ENCODE assay signal across 10 mouse cellular contexts in genomic region chr8:88369221-88369620, GRCm38 (mm10). TPM values are rescaled to one million over a fixed set of nuclear protein-coding genes. Genes with fewer than 3 reads are reported as not detected.
DNase-seq lines count a peak whose midpoint lies in the region; ATAC-seq and TF ChIP-seq lines count a peak whose summit lies in the region.
"Had no signal": no experiment of that assay in that cellular context is flagged by ENCODE, and none has a peak within 500 bp of the region (broad histone marks: within the 10 kb centered on the region; RNA-seq: fewer than 3 reads in every experiment).

No protein-coding gene starts in this region.

- no peak overlapping the region for H3K27ac ChIP-seq in MEL (ENCODE audit: control insufficient read depth, low read depth, low read length)
- no peak overlapping the region for H3K27ac ChIP-seq in hindbrain, embryonic 11.5 days (ENCODE audit: low read depth, low read length)
- H3K27ac ChIP-seq in limb, embryonic 13.5 days: no peak overlapping the region
- H3K27ac ChIP-seq: embryonic facial prominence, embryonic 12.5 days; lung, embryonic 15.5 days had no signal

- peak; percentile 60 to 62 for DNase-seq in cerebellum, postnatal 14 days
- no peak for DNase-seq in cerebellum, adult 11-12 months
- no peak for DNase-seq in MEL (ENCODE audit: low read depth, low spot score)
- peak; percentile 48 for DNase-seq in hindbrain, embryonic 11.5 days (ENCODE audit: low spot score)
- peak; percentile 39 for DNase-seq in neural tube, embryonic 10.5 days (ENCODE audit: extremely low spot score, low spot score)
- no peak for DNase-seq in ovary, postnatal 14 days (ENCODE audit: low spot score)
- DNase-seq in gastrocnemius, postnatal 4 days (ENCODE audit: low spot score in 2 of 2): no peak

- peak in 2 of 3 experiments; percentile 17 to 23; a peak in 3 of 6 replicates for TF ChIP-seq CTCF in MEL (IDR thresholded peaks at IDR 0.05 in 2 of 3, conservative IDR thresholded peaks at IDR 0.05 in 1 of 3; ENCODE audit: control insufficient read depth in 1 of 3, insufficient read depth in 1 of 3, low read depth in 2 of 3, low read length in 3 of 3, poor library complexity in 1 of 3, severe bottlenecking in 1 of 3)

- no peak for ATAC-seq in hindbrain, embryonic 11.5 days (ENCODE audit: low FRiP score)
- 0 out of 2 replicates have a peak, but pooled peaks have one; percentile 54 for ATAC-seq in limb, embryonic 13.5 days (ENCODE audit: low FRiP score, low read depth)

- peak; percentile 2 for TF ChIP-seq RAD21 in MEL (IDR thresholded peaks at IDR 0.05; ENCODE audit: low read depth, low read length)

- H3K4me2 ChIP-seq in hindbrain, embryonic 11.5 days (replicated peaks; ENCODE audit: low read depth, low read length): no peak overlapping the region
- no peak overlapping the region for H3K4me2 ChIP-seq in limb, embryonic 13.5 days (replicated peaks)
- H3K4me2 ChIP-seq: embryonic facial prominence, embryonic 12.5 days; lung, embryonic 15.5 days had no signal

- H3K9ac ChIP-seq in MEL (ENCODE audit: control insufficient read depth, low read depth, low read length, poor library complexity, severe bottlenecking): no peak overlapping the region
- H3K9ac ChIP-seq in hindbrain, embryonic 11.5 days (ENCODE audit: low read depth, low read length): no peak overlapping the region
- no peak overlapping the region for H3K9ac ChIP-seq in limb, embryonic 13.5 days
- H3K9ac ChIP-seq: embryonic facial prominence, embryonic 12.5 days; lung, embryonic 15.5 days had no signal

- no peak overlapping the region for H3K4me3 ChIP-seq in MEL (ENCODE audit: control insufficient read depth in 1 of 2, insufficient read depth in 1 of 2, low read depth in 2 of 2, low read length in 2 of 2)
- no peak overlapping the region for H3K4me3 ChIP-seq in hindbrain, embryonic 11.5 days (ENCODE audit: low read depth, low read length)
- no peak overlapping the region for H3K4me3 ChIP-seq in limb, embryonic 13.5 days
- H3K4me3 ChIP-seq: embryonic facial prominence, embryonic 12.5 days; lung, embryonic 15.5 days had no signal

- WGBS in hindbrain, embryonic 11.5 days: 18% methylated on average over 6 of the region's 6 CpGs
- WGBS in limb, embryonic 13.5 days: 23% methylated on average over 6 of the region's 6 CpGs

- TF ChIP-seq EP300 in MEL (IDR thresholded peaks at IDR 0.05; ENCODE audit: low read depth in 1 of 2, low read length in 2 of 2): no peak

- no peaks in the 10 kb centered on the region; a peak in 1 of 4 replicates for H3K4me1 ChIP-seq in MEL (ENCODE audit: control insufficient read depth in 1 of 2, insufficient read depth in 2 of 2, low read length in 2 of 2)
- H3K4me1 ChIP-seq in hindbrain, embryonic 11.5 days (replicated peaks; ENCODE audit: control insufficient read depth, insufficient read depth, low read length): no peaks in the 10 kb centered on the region
- peaks cover 10% of the 10 kb centered on the region for H3K4me1 ChIP-seq in limb, embryonic 13.5 days

- H3K79me2 ChIP-seq in MEL (ENCODE audit: control insufficient read depth, insufficient read depth, low read length, poor library complexity): no peaks in the 10 kb centered on the region

- H3K27me3 ChIP-seq in MEL (ENCODE audit: control insufficient read depth in 1 of 2, insufficient read depth in 2 of 2, low read length in 2 of 2): peaks cover 0 to 4% of the 10 kb centered on the region in 2 experiments; a peak in 3 of 4 replicates
- H3K27me3 ChIP-seq in hindbrain, embryonic 11.5 days (ENCODE audit: control insufficient read depth, insufficient read depth, low read length): no peaks in the 10 kb centered on the region
- no peaks in the 10 kb centered on the region for H3K27me3 ChIP-seq in limb, embryonic 13.5 days
- H3K27me3 ChIP-seq: embryonic facial prominence, embryonic 12.5 days; lung, embryonic 15.5 days had no signal

- no peak for TF ChIP-seq POLR2A in MEL (IDR thresholded peaks at IDR 0.05; ENCODE audit: control insufficient read depth in 1 of 2, insufficient read depth in 1 of 2, low read depth in 1 of 2, low read length in 2 of 2, poor library complexity in 1 of 2)

- H3K36me3 ChIP-seq in MEL (ENCODE audit: control insufficient read depth in 1 of 2, insufficient read depth in 2 of 2, low read length in 2 of 2): no peaks in the 10 kb centered on the region; a peak in 1 of 4 replicates
- no peaks in the 10 kb centered on the region for H3K36me3 ChIP-seq in hindbrain, embryonic 11.5 days (ENCODE audit: control insufficient read depth, insufficient read depth, low read length)
- no peaks in the 10 kb centered on the region for H3K36me3 ChIP-seq in limb, embryonic 13.5 days
- H3K36me3 ChIP-seq: embryonic facial prominence, embryonic 12.5 days; lung, embryonic 15.5 days had no signal

- H3K9me3 ChIP-seq in MEL (replicated peaks; ENCODE audit: insufficient read depth, low read length): no peaks in the 10 kb centered on the region
- no peaks in the 10 kb centered on the region for H3K9me3 ChIP-seq in hindbrain, embryonic 11.5 days (ENCODE audit: control insufficient read depth, low read length)
- no peaks in the 10 kb centered on the region for H3K9me3 ChIP-seq in limb, embryonic 13.5 days
- H3K9me3 ChIP-seq: embryonic facial prominence, embryonic 12.5 days; lung, embryonic 15.5 days had no signal

TF ChIP-seq in MEL, 35 proteins besides CTCF, POLR2A, EP300 and RAD21:
- TF ChIP-seq SMC3 (IDR thresholded peaks at IDR 0.05; ENCODE audit: low read depth, low read length): 0 out of 2 replicates have a peak, but pooled peaks have one; percentile 12
- no peak for TF ChIP-seq NRF1 (IDR thresholded peaks at IDR 0.05; ENCODE audit: insufficient read depth, low read depth, low read length, poor library complexity, severe bottlenecking)
- TF ChIP-seq KAT2A (conservative IDR thresholded peaks at IDR 0.05; ENCODE audit: low read depth, low read length): no peak
- no peak for TF ChIP-seq MEF2A (IDR thresholded peaks at IDR 0.05; ENCODE audit: extremely low read depth, insufficient replicate concordance, low read depth, low read length, poor library complexity, severe bottlenecking)
- no peak for TF ChIP-seq SIN3A (IDR thresholded peaks at IDR 0.05; ENCODE audit: low read length)
- TF ChIP-seq GABPA (IDR thresholded peaks at IDR 0.05; ENCODE audit: low read depth, low read length): no peak
- no peak for TF ChIP-seq HCFC1 (IDR thresholded peaks at IDR 0.05; ENCODE audit: low read depth, low read length)
- TF ChIP-seq ZMIZ1 (IDR thresholded peaks at IDR 0.05; ENCODE audit: low read depth, low read length): no peak

RNA-seq across cellular contexts. Expression of gene Brd7, which starts 7.2 kb away (rescaled TPM):
- 67.7 and 89.0 TPM in 2 replicates for total RNA-seq in MEL (2012; rRNA removed)
- polyA plus RNA-seq in MEL (2012; ENCODE audit: insufficient read depth in 1 of 2, insufficient read length in 2 of 2, low read depth in 1 of 2, low replicate concordance in 2 of 2, missing spikeins in 1 of 2): 100 to 1,000 TPM in 1 of 2 experiments, 10 to 100 TPM in 1; 40.0 to 192 TPM
- polyA plus RNA-seq in hindbrain, embryonic 11.5 days (2014; fragmentation: Nextera tagmentation; extraction: Ambion mirVana): 77.5 and 82.4 TPM in 2 replicates
- 85.3 and 86.1 TPM in 2 replicates for polyA plus RNA-seq in limb, embryonic 13.5 days (2015; fragmentation: Nextera tagmentation; extraction: Ambion mirVana)
- 10 to 100 TPM; 71.1 to 71.9 TPM for total RNA-seq in gastrocnemius, postnatal 4 days (2021)

Comparison
In these comparisons a context has a peak if more than half of its experiments do, and no peak if none do; other contexts are left out.
1. DNase-seq: peak in cerebellum, postnatal 14 days (2 of 2), hindbrain, embryonic 11.5 days (single experiment) and neural tube, embryonic 10.5 days (single experiment); none in cerebellum, adult 11-12 months (single experiment), MEL (single experiment), ovary, postnatal 14 days (single experiment) and gastrocnemius, postnatal 4 days (0 of 2).